17 mouse cellular contexts compared by ENCODE assay signal in the genomic region with DNA sequence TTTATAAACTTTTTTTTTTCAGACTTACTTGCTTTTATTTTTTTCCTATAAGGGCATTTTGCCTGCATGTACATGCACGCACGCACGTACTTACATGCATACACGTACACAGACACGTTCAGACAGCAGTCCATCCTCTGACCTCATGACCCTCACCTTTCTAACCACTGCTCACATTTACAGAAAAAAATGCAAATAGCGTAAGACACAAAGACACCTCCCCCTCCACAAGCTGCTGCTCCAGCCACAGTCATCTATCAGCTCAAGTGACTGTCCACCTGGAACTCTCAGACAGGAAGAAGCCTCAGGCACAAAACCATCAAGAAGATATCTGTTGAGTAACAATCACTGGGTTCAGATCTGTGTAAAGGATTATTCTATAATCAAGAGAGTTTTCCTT.
"Had no signal": no experiment of that assay in that cellular context is flagged by ENCODE, and none has a peak within 500 bp of the region (broad histone marks: within the 10 kb centered on the region; RNA-seq: fewer than 3 reads in every experiment).

No protein-coding gene starts in this region.

- H3K27me3 ChIP-seq: lung, embryonic 15.5 days; megakaryocyte, embryonic 14.5 days; midbrain, embryonic 13.5 days; midbrain, embryonic 15.5 days; neural tube, embryonic 12.5 days; stomach, embryonic 15.5 days had no signal

- H3K36me3 ChIP-seq: lung, embryonic 15.5 days; midbrain, embryonic 13.5 days; midbrain, embryonic 15.5 days; stomach, embryonic 15.5 days had no signal

- DNase-seq: lung, adult 2 months; lung, postnatal 14 days; lung, postnatal 36 days; right cerebral cortex, postnatal 14 days; spleen, adult 18-20 months; thymus, adult 2 months; thymus, postnatal 25 days; thymus, postnatal 4 days had no signal

- H3K4me3 ChIP-seq: lung, embryonic 15.5 days; megakaryocyte, embryonic 14.5 days; midbrain, embryonic 13.5 days; midbrain, embryonic 15.5 days; neural tube, embryonic 12.5 days; stomach, embryonic 15.5 days had no signal

- H3K27ac ChIP-seq: lung, embryonic 15.5 days; macrophage; midbrain, embryonic 13.5 days; midbrain, embryonic 15.5 days; neural tube, embryonic 12.5 days; stomach, embryonic 15.5 days; stomach, postnatal 0 days had no signal

- ATAC-seq: lung, postnatal 0 days; midbrain, embryonic 13.5 days; midbrain, embryonic 15.5 days had no signal
